Mouse (Mus musculus) Muller cell, postnatal 12 days (primary cell): Measurements from ENCODE around the gene Aoc2.
"Not testable (repeated sequence)": the region's sequence is repeated elsewhere in the genome, so short reads cannot be mapped to it uniquely, and the experiment has no call there.

Source experiments
- DNase-seq: peaks from one replicate; pipeline ENCODE4 v3.0.0-alpha.2; 2015; ENCODE audit errors: inconsistent ontology term

The Aoc2 gene

GRCm38 (mm10) chr11:101315665-101316500 lies 9.0 kb upstream of the Aoc2 start, which contains the start of gene Psme3:
Gene Psme3 (plus strand): TSS chr11:101316213.
- peak; percentile 95 for DNase-seq

- DNase-seq = peak; percentile 64
These were observed 8.4 kb upstream of the Aoc2 start for GRCm38 (mm10) chr11:101316501-101316917.

GRCm38 (mm10) chr11:101323609-101324008 lies 1.3 kb upstream of the Aoc2 start:
- peak; percentile 59 for DNase-seq

GRCm38 (mm10) chr11:101325201-101325600 lies 338 bp downstream of the Aoc2 start:
- DNase-seq = not testable (repeated sequence)

DNA sequence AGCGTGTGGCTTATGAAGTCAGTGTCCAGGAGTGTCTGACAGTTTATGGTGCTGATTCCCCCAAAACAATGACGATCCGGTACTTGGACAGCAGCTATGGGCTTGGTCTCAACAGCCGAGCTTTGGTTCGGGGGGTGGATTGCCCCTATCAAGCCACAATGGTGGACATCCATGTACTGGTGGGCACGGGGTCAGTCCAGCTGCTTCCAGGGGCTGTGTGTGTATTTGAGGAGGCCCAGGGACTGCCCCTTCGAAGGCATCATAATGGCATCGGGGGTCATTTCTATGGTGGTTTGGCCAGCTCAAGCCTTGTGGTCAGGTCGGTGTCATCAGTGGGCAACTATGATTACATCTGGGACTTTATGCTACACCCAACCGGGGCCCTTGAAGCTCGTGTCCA lies 1.3 kb downstream of the Aoc2 start:
- no peak for DNase-seq

DNA sequence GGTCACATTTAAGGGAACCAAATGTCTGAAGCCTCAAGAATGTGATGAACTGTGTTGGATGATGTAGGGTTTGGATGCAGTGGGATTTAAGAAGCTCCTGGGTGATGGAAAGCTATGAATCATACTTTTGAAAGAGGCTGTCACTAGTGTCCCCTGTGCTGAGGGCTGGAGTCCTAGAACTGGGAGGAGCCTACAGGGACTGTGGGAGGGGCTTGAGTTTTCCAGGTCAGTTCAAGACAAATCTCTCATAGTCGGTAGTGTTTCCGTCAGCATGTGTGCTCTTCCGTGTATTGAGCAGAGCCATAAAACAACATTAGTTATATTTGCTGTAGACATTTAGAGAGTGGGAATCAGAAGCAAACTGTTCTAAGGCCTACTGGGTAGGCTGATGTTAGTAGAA lies 2.4 kb downstream of the Aoc2 start:
- no peak for DNase-seq

- DNase-seq = peak; percentile 91
These were observed 4.2 kb downstream of the Aoc2 start for GRCm38 (mm10) chr11:101328941-101329635.

DNA sequence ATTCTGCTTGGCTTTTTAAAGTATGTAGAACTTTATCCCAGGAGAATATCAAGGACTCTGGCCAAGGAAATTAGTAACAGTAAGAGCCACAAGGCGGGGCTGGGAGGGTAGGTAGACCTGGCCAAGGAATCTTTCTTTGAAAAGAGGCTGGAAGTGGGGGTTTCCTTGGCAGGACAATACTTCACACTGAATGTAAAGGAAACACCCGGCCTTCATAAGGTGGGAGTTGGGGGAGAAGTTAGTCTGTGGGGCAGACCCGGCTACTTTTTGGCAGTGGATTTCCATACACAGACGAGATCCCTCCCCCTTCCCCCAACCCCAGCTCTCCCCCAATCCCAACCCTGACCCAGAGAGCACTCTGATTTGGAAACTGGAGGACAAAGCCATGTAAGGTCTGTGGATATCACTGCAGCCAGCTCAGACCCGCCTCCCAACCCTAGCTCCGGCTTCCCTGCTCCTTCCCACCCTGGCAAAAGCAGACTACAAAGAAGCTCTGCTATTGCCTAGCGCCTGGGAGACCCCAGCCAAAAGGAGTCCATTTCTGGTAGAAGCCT lies 5.6 kb downstream of the Aoc2 start, which contains the start of gene Aoc3:
Aoc3 (plus strand) TSS at position 235 of the 554 bp plus-strand sequence.
- no peak for DNase-seq

- not testable (repeated sequence) for DNase-seq
These were observed 6.1 kb downstream of the Aoc2 start for GRCm38 (mm10) chr11:101330961-101331360.

- no peak for DNase-seq
These were observed 7.7 kb downstream of the Aoc2 start for GRCm38 (mm10) chr11:101332537-101332936.

DNA sequence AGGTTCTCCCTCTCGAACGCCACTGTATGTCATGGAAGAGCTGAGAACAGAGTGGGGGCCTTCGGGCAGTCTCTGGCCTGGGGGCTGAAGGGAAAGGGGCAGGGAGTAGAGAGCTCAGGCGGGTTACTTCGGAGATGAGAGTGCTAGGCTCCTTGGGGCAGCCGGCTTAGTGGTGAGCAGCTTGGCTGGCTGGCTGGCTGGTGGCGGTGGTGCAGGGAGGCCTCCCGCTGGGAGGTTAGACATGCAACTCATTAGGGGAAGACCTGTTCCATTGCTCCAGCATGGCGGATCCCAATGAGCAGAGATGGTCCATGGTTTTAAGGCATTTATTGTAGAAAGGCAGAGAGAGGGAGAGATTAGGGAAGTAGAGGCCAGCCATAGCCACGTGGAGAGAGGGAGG lies 9.2 kb downstream of the Aoc2 start:
- no peak for DNase-seq

DNA sequence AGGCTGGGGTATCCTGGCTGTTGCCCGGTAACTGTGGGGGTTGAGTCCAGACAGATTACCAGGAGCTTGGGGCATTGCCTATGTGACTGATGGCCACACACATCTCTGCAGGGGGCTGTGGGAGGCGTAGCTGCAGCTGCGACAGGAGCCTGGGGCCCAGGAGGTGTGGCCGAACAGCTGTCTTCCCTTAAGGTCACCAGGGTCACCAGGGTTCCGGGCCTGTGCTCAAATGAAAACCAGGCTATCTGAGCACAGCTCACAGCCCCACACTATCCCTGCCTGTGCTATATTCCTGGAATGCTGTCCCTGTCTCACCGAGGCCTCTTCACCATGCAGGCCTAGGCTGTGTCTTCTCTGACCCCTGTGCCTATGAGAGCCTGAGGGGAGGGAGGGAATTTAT lies 9.7 kb downstream of the Aoc2 start:
- DNase-seq = no peak

DNA sequence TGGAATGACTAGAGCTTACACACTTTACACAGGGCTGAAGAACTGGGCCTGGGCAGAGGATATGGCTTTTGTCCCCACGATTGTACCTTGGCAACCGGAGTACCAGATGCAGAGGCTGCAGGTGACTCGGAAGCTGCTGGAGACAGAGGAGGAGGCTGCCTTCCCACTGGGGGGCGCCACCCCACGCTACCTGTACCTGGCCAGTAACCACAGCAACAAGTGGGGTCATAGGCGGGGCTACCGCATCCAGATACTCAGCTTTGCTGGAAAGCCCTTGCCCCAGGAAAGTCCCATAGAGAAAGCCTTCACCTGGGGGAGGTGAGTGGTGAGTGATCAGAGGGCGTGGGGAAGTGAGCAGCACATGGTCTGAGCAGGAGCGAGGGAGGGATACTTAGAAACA lies 10.8 kb downstream of the Aoc2 start:
- no peak for DNase-seq

DNA sequence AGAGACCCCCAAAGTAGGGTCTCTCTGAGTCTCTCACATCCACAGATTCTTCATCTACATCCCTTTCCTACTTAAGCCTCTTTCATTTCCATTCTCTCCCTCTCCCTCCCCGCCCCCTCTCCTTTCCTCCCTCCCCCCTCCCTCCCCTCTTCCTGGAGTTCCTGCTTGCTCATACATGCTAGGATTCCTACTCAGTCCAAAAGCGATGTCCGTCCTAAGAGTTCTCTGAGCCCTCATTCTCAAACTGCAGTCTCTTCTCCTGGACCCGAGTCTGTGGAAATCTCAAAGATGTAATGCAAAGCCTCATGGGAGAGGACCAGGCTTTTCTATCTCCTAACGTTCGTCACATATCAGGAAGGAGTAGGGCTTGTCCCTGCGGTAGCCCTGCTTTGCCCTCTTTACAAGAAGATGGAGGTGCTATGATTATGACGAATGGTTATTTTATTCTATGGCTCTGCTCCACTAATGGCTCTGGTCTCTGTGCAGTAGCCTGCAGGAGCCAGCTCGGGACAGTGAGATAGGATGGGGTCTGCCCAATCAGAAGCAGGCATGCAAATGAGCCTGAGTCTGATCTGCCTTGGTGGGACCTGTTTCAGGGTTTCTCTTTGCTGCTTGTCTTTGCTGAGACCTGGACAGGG lies 13.4 kb downstream of the Aoc2 start:
- DNase-seq = peak; percentile 50

DNA sequence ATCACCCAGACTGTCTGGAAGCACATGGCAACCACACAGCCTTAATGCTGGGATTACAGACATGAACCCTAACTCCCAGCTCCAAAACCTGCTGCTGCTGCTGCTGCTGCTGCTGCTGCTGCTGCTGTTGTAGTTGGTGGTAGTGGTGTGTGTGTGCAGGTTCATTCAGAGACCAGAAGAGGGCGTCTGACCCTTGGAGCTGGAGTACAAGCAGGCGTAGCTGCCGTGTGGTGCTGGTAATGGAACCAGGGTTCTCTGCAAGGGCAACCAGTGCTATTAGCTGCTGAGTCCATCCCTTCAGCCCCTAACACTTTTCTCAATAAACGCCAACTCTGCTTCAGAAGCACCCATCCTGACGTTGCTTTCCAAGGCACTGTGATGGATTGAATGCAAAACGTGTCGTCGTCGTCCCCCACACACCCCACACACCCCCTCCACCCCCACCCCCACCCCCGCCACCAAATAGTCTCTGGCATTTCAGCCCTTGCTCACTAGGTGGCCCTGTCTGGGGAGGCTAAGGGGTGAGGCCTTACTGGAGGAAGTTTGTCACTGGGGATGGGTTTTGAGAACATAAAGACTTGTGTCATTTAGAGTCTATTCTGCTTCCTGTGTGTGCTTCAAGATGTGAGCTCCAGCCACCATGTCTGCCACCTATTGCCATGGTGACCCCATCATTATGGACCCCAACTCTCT lies 22.4 kb downstream of the Aoc2 start:
- DNase-seq = no peak

GRCm38 (mm10) chr11:101348774-101349173 lies 23.9 kb downstream of the Aoc2 start:
- DNase-seq = no peak

- no peak for DNase-seq
These were observed 24.4 kb downstream of the Aoc2 start for GRCm38 (mm10) chr11:101349216-101349615.

GRCm38 (mm10) chr11:101351100-101351720 lies 26.3 kb downstream of the Aoc2 start:
- no peak for DNase-seq

DNA sequence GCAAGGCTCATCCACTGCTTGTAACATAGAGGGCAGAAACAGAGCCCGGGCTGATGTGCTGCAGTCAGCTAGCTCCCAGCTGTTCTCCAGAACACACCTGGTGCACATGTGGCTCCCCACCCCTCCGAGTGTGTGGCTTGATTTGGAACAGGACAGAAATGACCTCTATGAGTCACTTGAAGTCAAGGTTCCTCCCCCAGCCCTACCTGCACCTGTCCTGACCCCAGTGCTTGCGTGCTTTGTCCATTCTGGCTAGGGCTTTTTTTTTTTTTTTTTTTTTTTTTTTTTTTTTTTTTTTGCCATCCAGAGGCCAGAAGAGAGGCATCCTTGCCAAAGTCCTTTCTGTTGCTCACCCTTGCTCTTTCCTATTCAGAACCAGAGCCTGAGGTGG lies 26.9 kb downstream of the Aoc2 start:
- no peak for DNase-seq

DNA sequence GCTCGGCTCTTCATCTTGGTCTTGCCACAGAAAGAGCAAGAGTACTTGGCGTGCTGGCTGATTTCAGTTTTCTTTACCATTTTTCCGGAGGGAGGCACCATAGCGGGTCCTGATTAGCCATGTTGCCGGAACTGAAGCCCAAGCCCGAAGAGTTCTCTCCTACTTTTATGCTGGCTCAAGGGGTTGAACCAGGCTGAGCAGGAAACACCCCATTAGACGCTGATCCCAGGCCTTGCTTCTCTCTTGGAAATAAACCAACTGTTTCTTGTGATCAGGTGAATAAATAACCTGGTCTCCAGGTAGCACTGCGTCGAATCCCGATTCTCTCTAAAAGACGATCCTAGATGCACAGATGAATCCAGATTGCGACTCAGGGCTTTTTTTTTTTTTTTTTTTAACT lies 28.6 kb downstream of the Aoc2 start:
- no peak for DNase-seq

DNA sequence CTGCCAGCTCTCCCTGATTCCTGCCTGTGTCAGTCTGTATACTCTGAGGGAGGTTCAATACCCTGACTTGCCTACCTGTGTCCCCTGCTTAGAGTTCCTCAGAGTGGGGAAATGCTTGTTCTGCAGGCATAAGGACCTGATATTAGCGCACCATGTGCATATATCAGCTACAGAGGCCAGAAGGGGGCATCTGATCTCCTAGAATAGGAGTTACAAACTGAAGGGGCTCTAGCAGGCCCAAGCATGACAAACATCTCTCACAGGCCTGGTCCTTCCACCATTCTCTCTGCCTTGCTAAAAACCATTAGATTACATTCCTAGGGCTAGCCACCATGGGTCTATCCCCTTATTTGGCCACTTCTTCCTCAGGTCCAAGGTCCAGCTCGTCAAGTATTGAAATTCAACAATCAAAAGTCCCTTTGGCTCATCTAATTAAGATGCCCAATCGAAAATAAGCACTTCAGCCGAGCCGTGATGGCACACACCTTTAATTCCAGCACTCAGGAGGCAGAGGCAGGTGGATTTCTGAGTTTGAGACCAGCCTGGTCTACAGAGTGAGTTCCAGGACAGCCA lies 29.7 kb downstream of the Aoc2 start:
- no peak for DNase-seq
